Mouse (Mus musculus) left cerebral cortex, postnatal 36 days (tissue): ENCODE results near the gene Ldb2. TPM values are rescaled to one million over a fixed set of nuclear protein-coding genes. Genes with fewer than 3 reads are reported as not detected.

Experiments
- DNase-seq, 2 experiments: peaks; one replicate each; pipeline ENCODE4 v3.0.0; 2021 to 2022; ENCODE audit warnings: low spot score in 2 of 2, mixed read lengths in 1 of 2
- intact Hi-C: fragments of 180-260 bp; cut with DNase I; formaldehyde crosslinking; loops from one replicate; pipeline ENCODE4 v1.15.1; 2025
- total RNA-seq, 2 experiments: library from RNA; stranded (reverse); gene quantifications; 2 replicates each; pipeline ENCODE4 v1.2.3; 2021

Gene Ldb2
- 10 to 100 TPM; 56.4 to 59.4 TPM for total RNA-seq

DNA sequence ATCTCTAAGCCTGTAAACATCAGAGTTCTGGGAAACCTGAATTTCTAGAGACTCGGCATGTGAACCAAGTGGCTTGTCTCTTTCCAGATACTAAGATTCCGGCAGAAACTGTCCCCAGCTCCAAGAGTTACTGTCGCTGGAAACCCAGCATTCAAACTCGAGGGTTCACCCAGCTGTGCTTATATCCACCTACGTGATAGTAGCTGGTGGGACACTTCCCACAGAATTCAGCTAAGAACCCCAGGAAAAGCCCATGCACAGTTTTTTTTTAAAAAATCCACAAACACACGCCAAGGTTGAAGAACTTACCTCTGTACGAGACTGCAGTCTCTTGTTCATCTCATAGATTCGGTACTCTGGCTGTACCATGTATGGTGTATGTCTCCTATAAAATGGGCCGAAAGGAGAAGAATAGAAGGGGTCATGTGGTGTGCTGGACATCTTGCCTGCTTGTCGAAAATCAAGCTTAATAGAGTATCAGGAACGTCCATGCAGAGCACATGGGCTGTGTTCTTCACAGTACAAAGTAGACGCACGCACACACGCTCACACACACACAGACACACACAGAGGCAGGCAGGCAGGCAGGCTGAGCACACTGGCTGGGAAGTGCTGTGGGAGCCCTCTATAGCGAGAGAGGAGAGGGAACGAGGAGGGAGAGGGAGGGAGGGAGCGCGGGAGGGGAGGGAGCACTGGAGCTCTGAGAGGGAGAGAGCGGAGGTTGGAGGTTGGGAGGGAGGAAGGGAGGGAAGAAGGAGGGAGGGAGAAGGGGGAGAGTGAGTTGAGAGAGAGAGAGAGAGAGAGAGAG lies at the start of gene Ldb2:
Gene Ldb2 (minus strand): TSS at position 628 of the 808 bp plus-strand sequence.
- DNase-seq, result peak; percentile 69 to 70
- intact Hi-C loops, result loop anchor here (5.0 kb wide), 1 partner anchor 127 kb away; no protein-coding TSS in a partner anchor

GRCm38 (mm10) chr5:44831287-44831686 lies 31.8 kb upstream of the Ldb2 start:
- no peak for DNase-seq
- intact Hi-C loops, result no loop called here

DNA sequence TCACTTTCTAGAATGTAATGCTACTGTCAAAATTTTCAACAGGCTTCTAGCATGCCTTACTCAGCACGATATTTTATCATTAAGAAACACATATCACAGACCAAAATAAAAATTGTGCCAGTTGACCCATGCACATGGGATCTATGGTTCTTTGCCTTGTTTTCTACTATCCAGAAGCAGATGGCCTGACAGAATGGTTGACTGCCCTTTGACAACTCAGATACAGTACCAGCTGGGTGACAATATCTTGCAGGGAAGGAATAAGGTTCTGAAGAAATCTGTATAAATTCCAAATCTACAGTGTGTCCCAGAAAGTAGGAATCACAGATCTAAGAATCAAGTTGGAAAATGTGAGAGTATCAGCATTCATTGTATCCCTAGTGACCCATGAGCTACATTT lies 16.0 kb upstream of the Ldb2 start:
- DNase-seq, result no peak
- intact Hi-C loops, result no loop called here

- intact Hi-C loops, result no loop called here
- DNase-seq, result no peak
Measured at GRCm38 (mm10) chr5:44805960-44806359, 6.5 kb upstream of the Ldb2 start.

GRCm38 (mm10) chr5:44801100-44801499 lies 1.6 kb upstream of the Ldb2 start:
- no peak for DNase-seq
- intact Hi-C loops, result loop anchor here (5.0 kb wide), 1 partner anchor 76 kb away; no protein-coding TSS in a partner anchor

DNA sequence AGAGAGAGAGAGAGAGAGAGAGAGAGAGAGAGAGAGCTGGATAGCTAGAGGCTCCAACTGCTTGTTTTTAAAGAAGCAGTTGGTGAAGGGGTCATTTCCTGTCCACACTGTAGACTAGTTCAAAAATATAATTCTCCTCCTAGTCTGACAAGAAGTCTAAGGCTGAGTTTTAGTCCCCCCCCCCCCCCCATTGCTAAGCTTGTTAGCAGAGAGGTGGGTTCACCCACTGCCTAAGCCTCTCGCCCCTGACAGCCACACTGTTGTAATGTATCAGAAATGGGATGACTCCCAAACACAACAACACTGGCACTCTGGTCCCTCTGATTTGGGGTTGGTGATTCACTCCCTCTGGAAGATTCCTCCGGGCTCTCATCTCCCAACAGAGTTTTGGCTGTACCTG lies 381 bp upstream of the Ldb2 start:
- intact Hi-C loops, result loop anchor here (5.0 kb wide), 2 partner anchors 77 to 128 kb away; no protein-coding TSS in a partner anchor
- DNase-seq, result no peak

GRCm38 (mm10) chr5:44798493-44798892 lies 987 bp downstream of the Ldb2 start:
- intact Hi-C loops, result loop anchor here (5.0 kb wide), 1 partner anchor 126 kb away; no protein-coding TSS in a partner anchor
- peak in 1 of 2 experiments; percentile 9 for DNase-seq

DNA sequence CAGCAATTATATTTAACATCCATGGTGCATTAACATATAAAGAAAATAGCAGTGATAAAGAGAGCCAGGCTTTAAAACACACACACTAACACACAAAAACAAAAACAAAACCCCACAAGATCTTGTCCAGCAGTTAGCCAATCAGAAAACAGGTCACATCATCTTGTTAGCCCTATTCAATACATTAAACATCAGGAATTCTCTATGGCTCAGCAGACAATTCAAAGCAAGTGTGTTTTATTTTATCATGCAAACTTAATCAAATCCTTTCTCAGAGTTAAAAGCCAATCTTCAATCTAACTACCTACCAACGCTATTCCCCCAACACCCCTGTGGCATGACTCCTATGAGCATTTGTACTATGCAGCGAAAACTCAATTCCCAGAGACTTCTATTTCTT lies 1.4 kb downstream of the Ldb2 start:
- intact Hi-C loops, result loop anchor here (5.0 kb wide), 1 partner anchor 126 kb away; no protein-coding TSS in a partner anchor

GRCm38 (mm10) chr5:44784591-44784990 lies 14.9 kb downstream of the Ldb2 start:
- no peak for DNase-seq
- intact Hi-C loops, result no loop called here

More for the DNA sequence above, 1.4 kb downstream of the Ldb2 start:
- DNase-seq, result no peak

DNA sequence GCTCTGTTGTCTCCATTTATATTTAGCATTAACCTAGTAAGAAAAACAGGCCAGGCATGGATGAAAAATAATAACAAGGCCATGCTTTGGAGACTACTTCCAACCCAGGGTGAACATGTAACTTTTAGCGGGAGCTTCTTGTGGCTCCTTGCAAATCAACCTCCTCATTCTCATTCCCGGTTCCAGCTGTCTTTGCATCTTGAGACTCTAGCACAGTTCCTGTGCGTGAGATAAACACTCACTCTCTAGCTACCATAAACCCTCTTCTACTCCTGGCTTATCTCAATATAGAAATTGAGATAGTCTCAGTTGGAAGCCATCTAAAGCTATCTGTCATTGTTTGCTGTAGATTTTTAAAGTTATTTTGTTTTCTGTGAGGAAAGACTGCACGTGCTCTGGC lies 20.1 kb downstream of the Ldb2 start:
- DNase-seq, result no peak
- intact Hi-C loops, result no loop called here

DNA sequence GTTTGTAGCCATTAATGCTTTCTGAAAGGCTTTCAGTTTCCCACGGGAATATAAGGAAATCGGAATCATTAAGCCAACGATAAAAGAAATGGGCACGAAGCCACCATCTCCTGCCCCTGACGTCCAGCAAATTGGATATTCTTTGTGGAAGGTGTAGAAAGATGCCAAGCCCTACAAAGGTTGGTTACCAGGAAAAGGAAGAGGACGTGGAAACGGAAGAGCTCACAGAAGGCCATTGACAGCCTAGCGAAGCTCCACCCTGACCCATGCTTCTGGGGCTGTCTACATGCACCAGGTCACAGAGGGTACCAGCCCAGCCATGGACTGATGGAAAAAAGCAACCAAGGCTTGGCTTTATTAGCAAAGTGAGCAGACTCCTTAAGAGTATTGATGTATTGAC lies 31.0 kb downstream of the Ldb2 start:
- intact Hi-C loops, result no loop called here
- DNase-seq, result no peak

DNA sequence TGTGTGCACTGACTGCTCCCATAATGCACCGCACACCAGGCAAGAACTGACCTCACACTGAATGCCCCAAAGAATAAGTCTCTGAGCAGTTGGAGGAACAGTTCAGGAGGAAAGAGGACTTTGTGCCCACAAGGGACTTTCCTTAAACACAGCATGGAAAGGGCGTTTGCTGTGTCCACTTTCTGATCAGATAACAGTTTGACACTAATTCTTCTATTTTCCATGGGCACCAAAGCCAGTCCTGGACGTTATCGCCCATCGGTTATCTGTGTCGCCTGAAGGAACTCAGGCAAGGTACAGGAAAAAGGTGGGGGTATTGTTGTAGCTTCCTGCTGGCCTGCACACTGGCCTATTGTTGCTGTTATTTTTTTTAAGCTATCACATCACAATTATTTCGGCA lies 34.6 kb downstream of the Ldb2 start:
- intact Hi-C loops, result no loop called here
- DNase-seq, result no peak

- intact Hi-C loops, result no loop called here
- DNase-seq, result no peak
Measured at GRCm38 (mm10) chr5:44759178-44759577, 40.3 kb downstream of the Ldb2 start.

- DNase-seq, result no peak
- intact Hi-C loops, result no loop called here
Measured at GRCm38 (mm10) chr5:44754156-44754910, 45.1 kb downstream of the Ldb2 start.

GRCm38 (mm10) chr5:44745706-44746105 lies 53.8 kb downstream of the Ldb2 start:
- no peak for DNase-seq
- intact Hi-C loops, result no loop called here

DNA sequence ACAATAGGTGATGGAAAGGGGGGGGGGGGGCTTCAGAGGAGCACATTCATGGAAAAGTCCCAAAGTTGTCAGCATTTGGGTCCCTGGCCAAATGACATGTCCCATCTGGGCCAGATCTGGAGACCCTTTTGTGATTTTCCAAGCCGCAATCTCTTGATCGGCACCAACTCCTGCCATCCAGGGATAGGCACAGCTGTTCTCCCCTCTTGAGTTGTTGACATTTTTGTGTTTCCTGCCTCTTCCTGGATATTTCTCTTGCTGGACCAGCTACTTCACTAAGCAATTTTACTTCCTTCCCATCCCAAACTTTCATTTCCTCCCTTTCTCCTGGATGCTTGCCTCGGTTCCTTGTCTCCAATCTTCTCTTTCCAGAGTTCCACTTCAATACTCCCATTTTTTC lies 63.1 kb downstream of the Ldb2 start:
- intact Hi-C loops, result no loop called here
- no peak for DNase-seq

GRCm38 (mm10) chr5:44734131-44734723 lies 65.3 kb downstream of the Ldb2 start:
- intact Hi-C loops, result no loop called here
- peak in 1 of 2 experiments; percentile 35 for DNase-seq

DNA sequence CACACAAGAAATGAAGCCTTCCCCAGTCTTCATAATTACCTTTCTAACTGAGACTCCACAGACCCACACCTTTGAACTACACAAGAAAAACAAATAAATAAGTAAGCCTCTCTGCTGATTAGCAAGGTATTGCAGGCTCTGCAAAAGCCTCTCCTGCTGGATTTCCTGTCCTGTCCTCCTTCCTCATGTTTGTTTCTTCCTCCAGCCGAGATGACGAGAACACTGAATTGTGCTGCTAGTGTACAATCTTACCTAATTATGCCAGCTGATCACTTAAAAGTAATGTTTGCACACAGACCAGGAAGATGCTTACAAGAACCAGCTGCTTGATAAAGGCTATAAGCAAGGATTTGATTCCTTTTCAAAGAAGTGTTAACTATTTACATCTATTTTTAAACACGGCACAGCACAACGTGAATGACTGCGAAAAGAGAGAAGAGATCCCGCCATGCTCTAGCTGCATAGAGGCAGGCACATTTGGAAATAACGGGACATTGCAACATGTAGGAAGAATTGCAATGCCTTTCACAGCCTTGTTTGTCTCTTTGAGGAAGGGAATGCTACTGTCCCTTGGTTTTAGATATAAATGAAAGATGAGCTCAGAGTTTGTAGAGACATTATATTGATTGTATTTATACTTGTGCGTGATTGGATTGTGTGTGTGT lies 69.7 kb downstream of the Ldb2 start:
- no peak for DNase-seq
- intact Hi-C loops, result no loop called here

GRCm38 (mm10) chr5:44727995-44728394 lies 71.5 kb downstream of the Ldb2 start:
- intact Hi-C loops, result no loop called here
- no peak for DNase-seq
